Mouse (Mus musculus) ES-Bruce4 (cell line): Measurements from ENCODE around the gene Zfp414. TPM values are rescaled to one million over a fixed set of nuclear protein-coding genes. Genes with fewer than 3 reads are reported as not detected.
A peak's percentile ranks its signal among the peaks of the same experiment; 100 is the strongest.

Source experiments
- H3K27ac ChIP-seq: 2 replicates; pipeline ENCODE4 v1.5.1; 2012; ENCODE audit warnings: low read length, inconsistent platforms; ENCODE audit not compliant: insufficient read depth
- H3K27me3 ChIP-seq: 2 replicates; pipeline ENCODE4 v1.6.1; 2012; ENCODE audit warnings: mild to moderate bottlenecking, low read length, inconsistent platforms; ENCODE audit not compliant: control insufficient read depth, poor library complexity, insufficient read depth, severe bottlenecking
- H3K36me3 ChIP-seq: 2 replicates; pipeline ENCODE4 v1.6.1; 2012; ENCODE audit warnings: inconsistent platforms, mild to moderate bottlenecking, low read length, moderate library complexity; ENCODE audit not compliant: control insufficient read depth, poor library complexity, insufficient read depth, severe bottlenecking
- H3K4me1 ChIP-seq: one replicate; pipeline ENCODE4 v1.8.1; 2011; ENCODE audit warnings: low read length; ENCODE audit not compliant: control insufficient read depth, insufficient read depth
- H3K4me3 ChIP-seq: 2 replicates; pipeline ENCODE4 v1.5.1; 2011; ENCODE audit warnings: low read depth, mild to moderate bottlenecking, low read length
- H3K9ac ChIP-seq: 2 replicates; pipeline ENCODE4 v1.6.1; 2012; ENCODE audit warnings: low read depth, mild to moderate bottlenecking, inconsistent platforms; ENCODE audit not compliant: poor library complexity, severe bottlenecking
- H3K9me3 ChIP-seq: replicated peaks from 2 replicates; pipeline ENCODE4 v1.6.1; 2012; ENCODE audit warnings: mild to moderate bottlenecking, low read length, inconsistent platforms; ENCODE audit not compliant: control insufficient read depth, poor library complexity, insufficient read depth, severe bottlenecking
- CTCF ChIP-seq: IDR thresholded peaks from one replicate; pipeline ENCODE4 v1.8.1; 2011; ENCODE audit warnings: low read depth, low read length
- EP300 ChIP-seq: IDR thresholded peaks from 2 replicates; pipeline ENCODE4 v1.6.1; 2011; ENCODE audit warnings: low read depth, low read length; ENCODE audit not compliant: insufficient read depth
- POLR2A ChIP-seq: IDR thresholded peaks from one replicate; pipeline ENCODE4 v1.8.1; 2011; ENCODE audit warnings: low read length; ENCODE audit not compliant: insufficient read depth
- polyA plus RNA-seq: library from polyadenylated mRNA; stranded (reverse); fragments of >200 nt; gene quantifications from 2 replicates; pipeline ENCODE4 v1.2.4, GENCODE M21; 2011; ENCODE audit warnings: low read depth; ENCODE audit not compliant: missing spikeins, insufficient read depth, insufficient read length

Gene Zfp414
- polyA plus RNA-seq, 1 experiment: 31.9 TPM

GRCm38 (mm10) chr17:33629487-33630125 lies 716 bp downstream of the Zfp414 start:
- peak overlapping the region; percentile 95 for H3K4me3 ChIP-seq
- no peak for TF ChIP-seq EP300
- TF ChIP-seq POLR2A: no peak
- no peak for TF ChIP-seq CTCF
- H3K27me3 ChIP-seq: no peaks in the 10 kb centered on the region
- no peak overlapping the region for H3K27ac ChIP-seq
- peak overlapping the region; percentile 73 for H3K9ac ChIP-seq
- peaks cover 10% of the 10 kb centered on the region for H3K36me3 ChIP-seq
- peaks cover 3% of the 10 kb centered on the region; the same call in 1 of the 2 replicates for H3K9me3 ChIP-seq
- no peaks in the 10 kb centered on the region for H3K4me1 ChIP-seq

- H3K27me3 ChIP-seq: no peaks in the 10 kb centered on the region
- H3K9me3 ChIP-seq: peaks cover 3% of the 10 kb centered on the region; the same call in 1 of the 2 replicates
- H3K9ac ChIP-seq: 0 out of 2 replicates have a peak overlapping the region, but pooled peaks have one; percentile 73
- TF ChIP-seq EP300 (no peak), POLR2A (no peak), CTCF (no peak)
- no peaks in the 10 kb centered on the region for H3K4me1 ChIP-seq
- H3K4me3 ChIP-seq: no peak overlapping the region
- H3K36me3 ChIP-seq: peaks cover 10% of the 10 kb centered on the region
- H3K27ac ChIP-seq: no peak overlapping the region
Observed at GRCm38 (mm10) chr17:33630171-33630895, 1.4 kb downstream of the Zfp414 start.

- Histone ChIP-seq H3K36me3 (peaks cover 10% of the 10 kb centered on the region), H3K4me1 (no peaks in the 10 kb centered on the region), H3K9ac (no peak overlapping the region), H3K9me3 (peaks cover 3% of the 10 kb centered on the region; the same call in 1 of the 2 replicates), H3K27me3 (no peaks in the 10 kb centered on the region), H3K4me3 (no peak overlapping the region), H3K27ac (no peak overlapping the region)
- no peak for TF ChIP-seq EP300
- TF ChIP-seq CTCF: no peak
- no peak for TF ChIP-seq POLR2A
Observed at GRCm38 (mm10) chr17:33631236-33631635, 2.3 kb downstream of the Zfp414 start.

- Histone ChIP-seq H3K4me3 (no peak overlapping the region), H3K9me3 (peaks cover 3% of the 10 kb centered on the region; the same call in 1 of the 2 replicates), H3K9ac (no peak overlapping the region), H3K27me3 (no peaks in the 10 kb centered on the region), H3K27ac (no peak overlapping the region), H3K36me3 (peaks cover 10% of the 10 kb centered on the region), H3K4me1 (no peaks in the 10 kb centered on the region)
- TF ChIP-seq EP300 (no peak), POLR2A (no peak), CTCF (no peak)
Observed at GRCm38 (mm10) chr17:33631796-33632195, 2.9 kb downstream of the Zfp414 start.

- Histone ChIP-seq H3K27me3 (no peaks in the 10 kb centered on the region), H3K36me3 (no peaks in the 10 kb centered on the region), H3K4me1 (no peaks in the 10 kb centered on the region), H3K27ac (no peak overlapping the region), H3K4me3 (no peak overlapping the region), H3K9ac (no peak overlapping the region), H3K9me3 (no peaks in the 10 kb centered on the region)
- no peak for TF ChIP-seq EP300
- no peak for TF ChIP-seq POLR2A
- TF ChIP-seq CTCF: no peak
Observed at GRCm38 (mm10) chr17:33637038-33637437, 8.1 kb downstream of the Zfp414 start.
